Mouse (Mus musculus): Measurements from ENCODE around the gene Abr.
A peak's percentile ranks its signal among the peaks of the same experiment; 100 is the strongest.

The Abr gene

GRCm38 (mm10) chr11:76374491-76375185 lies 247.5 kb downstream of the Abr start:
- DNase-seq (ENCODE audit: low spot score in 2 of 2): peak; percentile 31 to 35

GRCm38 (mm10) chr11:76372534-76372933 lies 249.6 kb downstream of the Abr start:
- no peak for DNase-seq (ENCODE audit: low spot score in 2 of 2)

- no peak for DNase-seq (ENCODE audit: low spot score in 2 of 2)
Observed at GRCm38 (mm10) chr11:76372120-76372519, 250.0 kb downstream of the Abr start.

GRCm38 (mm10) chr11:76370491-76370890 lies 251.6 kb downstream of the Abr start:
- no peak for DNase-seq (ENCODE audit: low spot score in 2 of 2)
